Mouse (Mus musculus): ENCODE measurements around the gene Ovca2.
"Not testable (repeated sequence)": the region's sequence is repeated elsewhere in the genome, so short reads cannot be mapped to it uniquely, and the experiment has no call there.

The Ovca2 gene

DNA sequence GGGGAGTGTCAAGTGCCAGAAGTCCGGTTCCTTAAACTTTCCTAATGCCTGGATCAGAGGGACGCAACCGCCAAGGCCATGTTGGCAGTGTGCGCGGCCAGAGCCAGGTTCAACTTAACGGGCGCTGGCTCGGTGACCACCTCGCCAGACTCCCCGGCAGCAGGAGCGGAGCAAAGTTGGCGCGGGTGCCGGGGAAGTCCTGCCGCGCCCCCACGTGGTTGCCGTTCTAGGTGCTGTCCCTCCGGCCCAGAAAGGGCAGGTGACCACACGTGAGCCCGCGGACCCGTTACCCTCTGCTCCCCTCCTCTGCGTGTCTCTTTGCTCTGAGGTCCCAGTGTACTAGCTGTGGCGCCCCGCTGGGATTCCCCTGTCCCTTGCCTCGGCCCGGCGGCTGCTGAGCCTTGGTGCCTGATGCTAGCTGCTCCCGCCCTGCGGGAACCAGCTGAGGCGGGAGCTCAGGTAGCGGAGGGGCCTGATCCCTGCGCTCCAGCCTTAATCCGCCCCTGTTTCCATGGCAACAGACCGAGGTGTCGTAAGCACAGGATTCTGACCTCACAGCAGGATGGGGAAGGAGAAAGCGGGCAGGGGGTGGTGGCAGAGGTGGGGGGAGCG is 16.3 kb upstream of the Ovca2 start:
- peak; percentile 82 for DNase-seq (ENCODE audit: low read depth, low spot score)

DNA sequence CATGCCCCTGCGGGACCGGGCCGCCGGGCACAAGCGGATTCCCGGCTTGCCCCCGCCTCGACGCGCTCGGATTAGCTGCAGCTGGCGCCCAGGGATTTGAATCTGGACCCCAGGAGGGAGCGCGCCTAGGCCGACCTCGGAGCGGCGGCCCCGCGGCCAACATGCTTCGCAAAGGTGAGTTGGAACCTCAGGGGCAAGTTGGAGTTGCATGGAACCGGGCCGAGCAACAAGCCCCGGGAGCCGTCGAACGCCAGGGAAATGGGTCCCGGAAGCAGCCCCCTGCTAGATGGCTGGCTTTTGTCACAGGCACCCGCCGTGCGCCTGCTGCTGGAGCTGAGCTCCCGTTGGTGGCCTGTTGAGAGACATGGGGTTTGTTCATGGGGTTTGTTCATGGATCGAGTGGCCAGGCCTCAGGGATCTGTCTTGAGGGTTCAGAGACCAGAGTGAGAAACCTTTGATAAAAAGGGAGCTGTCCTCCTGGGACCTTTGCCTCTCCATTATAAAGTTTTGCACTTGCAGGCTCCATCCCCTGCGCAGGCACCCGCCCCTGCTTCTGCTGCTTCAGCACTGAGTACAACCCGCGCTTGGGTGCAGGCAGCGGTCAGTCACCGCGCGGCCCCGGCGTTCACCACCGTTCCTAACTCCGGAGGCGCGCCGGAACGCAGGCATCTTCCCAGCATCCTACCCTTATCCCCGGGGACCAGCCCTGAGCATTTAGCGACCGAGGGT is 15.7 kb upstream of the Ovca2 start:
- DNase-seq (ENCODE audit: low read depth, low spot score), result peak; percentile 43

DNA sequence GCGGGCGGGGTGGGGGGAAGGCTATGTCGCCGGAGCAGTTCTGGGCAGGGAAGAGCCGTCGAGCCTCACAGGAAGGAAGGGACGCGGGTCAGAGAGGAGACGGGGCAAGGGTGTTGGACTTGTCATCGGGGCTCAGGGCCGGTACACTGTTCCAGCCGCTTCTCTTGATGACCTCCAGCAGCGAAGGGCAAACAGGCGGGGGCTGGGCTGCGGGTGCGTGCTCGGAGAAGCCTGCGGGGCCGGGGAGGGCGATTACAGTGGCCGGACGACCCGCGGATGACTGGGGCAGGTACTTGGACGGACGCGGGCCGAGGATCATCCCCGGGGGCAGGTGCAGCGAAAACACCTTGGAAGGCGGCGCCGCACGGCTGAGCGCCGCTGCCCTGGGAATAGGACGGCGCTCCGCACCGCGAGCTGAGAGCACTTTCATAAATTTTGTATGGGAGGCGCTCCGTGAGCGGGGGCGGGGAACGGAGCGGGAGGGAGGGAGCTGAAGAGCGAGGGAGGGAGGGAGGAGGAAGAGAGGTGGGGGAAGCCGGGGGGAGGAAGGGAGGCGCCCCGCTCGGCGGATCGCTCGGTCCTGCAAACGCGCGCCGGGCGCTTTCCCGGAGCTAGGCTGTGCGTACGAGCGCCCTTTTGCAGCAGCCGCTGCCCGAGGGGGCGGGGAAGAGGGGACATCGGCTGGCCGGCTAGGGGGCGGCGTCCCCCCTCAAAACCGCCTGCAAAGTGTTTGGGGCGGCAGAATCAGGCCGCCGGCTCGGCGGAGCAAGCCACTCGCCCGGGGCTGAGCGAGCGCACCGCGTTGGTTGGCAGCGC is 14.8 kb upstream of the Ovca2 start, which contains the start of gene Rtn4rl1:
TSS of gene Rtn4rl1 (plus strand) at position 528 of the 816 bp plus-strand sequence.
- peak; percentile 91 for DNase-seq (ENCODE audit: low read depth, low spot score)

DNA sequence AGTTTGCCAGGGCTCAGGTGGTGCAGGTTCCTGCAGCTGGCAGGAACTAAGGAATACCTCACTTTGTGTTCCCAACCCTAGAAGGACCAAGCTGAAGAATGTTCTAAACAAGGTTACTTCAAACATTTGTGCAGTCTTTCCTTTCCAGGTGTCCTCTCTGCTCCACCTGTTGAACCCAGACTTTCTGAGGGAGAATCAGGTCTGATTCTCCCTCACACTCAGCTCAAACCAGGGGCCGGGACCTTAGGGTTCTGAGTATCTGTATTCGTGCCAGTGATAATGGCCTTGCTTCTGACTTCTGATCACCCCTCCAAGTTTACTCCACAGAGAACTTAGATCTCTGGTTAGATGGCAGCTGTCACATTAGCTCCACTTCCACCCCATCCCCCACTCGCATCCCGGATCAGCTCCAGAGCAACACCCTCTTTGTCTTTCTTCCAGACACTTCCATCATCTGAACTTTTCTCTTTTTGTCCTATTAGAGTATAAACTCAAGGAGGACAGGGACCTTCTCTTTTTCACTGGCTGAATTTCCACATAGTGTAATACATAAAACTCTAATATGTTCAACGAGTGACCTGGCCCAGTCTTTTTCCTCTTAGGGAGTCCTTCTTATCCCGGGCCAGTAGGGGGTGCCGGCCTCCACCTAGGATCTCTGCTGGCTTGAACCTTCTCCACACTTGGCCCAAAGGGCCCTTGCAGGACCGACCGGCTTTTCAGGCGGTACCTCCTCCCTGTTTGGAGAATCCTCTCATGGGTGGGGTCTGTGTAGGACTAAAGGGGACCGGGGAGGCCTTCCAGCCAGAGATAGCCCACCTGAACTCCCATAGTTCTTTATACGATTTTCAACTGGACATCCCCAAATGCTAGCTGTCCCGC is 13.9 kb upstream of the Ovca2 start:
- DNase-seq (ENCODE audit: low read depth, low spot score), result peak; percentile 81

DNA sequence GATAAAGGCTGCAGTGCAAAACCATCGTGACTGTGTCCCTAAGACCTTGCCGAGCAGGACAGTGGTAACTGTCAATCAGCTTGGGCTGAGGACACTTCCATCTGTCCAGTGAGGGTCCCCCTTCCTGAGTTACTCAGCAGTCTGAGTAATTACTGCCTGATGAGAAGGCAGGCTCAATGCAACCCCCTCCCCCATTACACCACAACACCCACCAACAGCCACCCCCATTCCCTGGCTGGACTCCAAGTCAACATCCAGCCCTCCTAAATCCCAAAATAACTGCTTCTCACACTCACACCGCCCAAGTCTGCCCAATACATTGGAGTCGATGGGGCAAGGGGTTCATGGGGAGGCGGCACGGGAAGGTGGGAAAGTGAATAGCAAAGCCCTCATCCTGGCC is 13.2 kb upstream of the Ovca2 start:
- DNase-seq (ENCODE audit: low read depth, low spot score), result no peak

DNA sequence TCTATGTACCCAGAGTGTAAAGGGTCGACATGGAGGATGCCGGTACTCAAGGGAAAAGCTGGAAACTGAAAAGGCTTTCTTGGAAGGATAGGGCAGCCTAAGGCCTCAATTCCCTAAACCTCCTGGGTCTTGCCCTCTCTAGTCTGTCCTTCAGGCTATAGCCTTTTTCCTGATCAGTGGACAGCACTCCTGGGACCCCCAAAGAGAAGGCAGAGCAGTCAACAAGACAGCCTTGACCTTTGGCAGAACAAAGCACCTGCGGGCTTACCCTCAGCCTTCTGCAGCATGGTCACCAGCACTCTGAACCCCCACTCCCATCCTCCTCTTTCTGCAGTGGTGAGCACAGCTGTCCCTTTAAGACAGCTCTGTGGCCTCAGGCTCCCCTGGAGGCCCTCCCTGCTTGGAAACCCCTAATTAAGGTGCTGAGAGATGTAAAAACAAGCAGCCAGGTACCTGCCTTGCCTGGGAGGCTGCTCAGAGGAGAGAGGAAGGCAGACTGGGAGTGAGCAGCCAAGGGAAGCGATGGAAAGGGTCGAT is 12.3 kb upstream of the Ovca2 start, which contains the start of gene Dph1:
TSS of gene Dph1 (minus strand) at position 337 of the 537 bp plus-strand sequence.
- no peak for DNase-seq (ENCODE audit: low read depth, low spot score)

DNA sequence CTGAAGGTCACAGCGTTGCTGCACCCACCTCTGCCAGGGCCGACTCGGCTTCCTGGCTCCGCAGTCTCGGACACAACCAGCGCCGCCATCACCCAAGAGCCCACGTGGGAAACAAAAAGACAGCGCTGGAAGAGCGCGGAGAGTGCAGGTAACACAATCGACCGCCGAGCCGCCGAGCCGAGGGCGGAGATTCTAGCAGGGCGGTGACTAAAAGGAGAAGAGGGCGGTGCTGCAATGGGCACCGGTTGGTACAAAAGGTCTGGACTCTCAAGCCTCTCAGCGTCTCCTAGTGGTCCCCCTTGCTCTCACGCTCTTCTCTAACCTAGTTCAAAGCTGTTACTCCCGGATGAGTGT is 11.7 kb upstream of the Ovca2 start:
- DNase-seq (ENCODE audit: low read depth, low spot score), result peak; percentile 89

DNA sequence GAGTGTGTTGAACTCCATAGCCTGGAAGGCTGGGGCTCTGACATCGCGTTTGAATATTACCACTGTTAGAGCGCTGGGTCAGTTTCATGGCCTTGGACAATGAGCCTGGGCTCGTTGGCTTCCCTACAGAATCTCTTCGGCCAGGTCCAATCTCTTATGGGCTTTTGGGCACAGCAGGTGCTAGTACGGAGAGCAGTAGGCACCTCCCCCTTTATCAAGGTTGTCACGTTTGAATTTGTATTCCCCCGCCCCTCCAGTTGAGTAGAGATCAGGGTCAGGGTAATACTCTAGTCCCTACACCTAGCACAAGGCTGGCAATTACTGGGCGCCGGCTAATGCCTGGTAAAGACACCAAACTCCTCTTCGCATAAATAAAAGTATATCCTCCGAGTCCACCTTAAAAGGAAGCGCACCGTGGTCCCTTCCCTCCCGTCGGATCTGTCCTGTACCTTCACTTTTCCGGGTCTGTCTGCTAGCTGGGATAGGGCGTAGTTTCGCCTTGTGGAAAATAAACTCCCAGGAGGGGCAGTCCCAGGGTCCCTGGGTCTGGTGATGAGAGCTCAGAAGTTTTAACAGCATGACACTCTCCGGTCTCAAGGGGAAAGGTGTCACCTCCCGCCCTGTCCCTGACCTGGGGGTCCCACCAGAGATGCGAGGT is 11.2 kb upstream of the Ovca2 start:
- DNase-seq (ENCODE audit: low read depth, low spot score), result no peak

DNA sequence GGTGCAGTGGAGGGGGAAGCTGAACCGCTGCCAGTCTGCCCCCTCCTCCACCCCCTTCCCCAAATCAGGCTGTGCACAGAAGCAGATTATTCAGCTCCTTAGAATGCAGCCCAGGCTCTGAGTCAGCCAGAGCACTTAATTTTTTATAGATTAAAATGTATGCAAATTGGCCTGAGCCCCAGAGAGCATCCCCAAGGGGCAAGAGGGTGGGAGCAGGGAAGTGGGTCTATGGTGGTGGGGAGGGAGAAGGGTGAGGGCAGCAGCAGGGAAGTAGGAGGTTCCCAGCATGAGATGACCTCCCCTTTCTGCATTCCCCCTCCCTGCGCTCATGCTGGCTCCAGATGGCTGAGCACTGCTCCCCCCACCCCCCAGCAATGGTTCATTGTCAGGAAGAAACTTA is 6.4 kb upstream of the Ovca2 start:
- no peak for DNase-seq (ENCODE audit: low read depth, low spot score)

DNA sequence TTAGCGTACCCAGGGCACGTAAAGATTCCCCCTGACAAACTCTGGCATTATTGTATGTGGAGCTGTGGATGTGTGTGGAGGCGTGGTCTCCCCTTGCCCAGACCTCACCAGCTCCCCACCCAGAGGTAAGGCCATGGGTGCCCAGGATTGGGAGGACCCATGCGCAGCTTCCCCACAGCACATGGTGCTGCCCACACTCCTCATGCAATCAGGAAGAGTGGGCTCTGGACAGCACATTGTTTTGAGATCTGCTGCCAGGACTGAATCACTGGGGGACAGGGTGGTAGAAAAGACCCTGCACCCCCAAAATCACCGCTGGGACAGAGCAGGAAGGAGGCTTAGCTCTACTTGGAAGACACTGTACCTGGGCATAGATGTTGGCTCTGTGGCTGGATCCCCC is 5.9 kb upstream of the Ovca2 start:
- no peak for DNase-seq (ENCODE audit: low read depth, low spot score)

DNA sequence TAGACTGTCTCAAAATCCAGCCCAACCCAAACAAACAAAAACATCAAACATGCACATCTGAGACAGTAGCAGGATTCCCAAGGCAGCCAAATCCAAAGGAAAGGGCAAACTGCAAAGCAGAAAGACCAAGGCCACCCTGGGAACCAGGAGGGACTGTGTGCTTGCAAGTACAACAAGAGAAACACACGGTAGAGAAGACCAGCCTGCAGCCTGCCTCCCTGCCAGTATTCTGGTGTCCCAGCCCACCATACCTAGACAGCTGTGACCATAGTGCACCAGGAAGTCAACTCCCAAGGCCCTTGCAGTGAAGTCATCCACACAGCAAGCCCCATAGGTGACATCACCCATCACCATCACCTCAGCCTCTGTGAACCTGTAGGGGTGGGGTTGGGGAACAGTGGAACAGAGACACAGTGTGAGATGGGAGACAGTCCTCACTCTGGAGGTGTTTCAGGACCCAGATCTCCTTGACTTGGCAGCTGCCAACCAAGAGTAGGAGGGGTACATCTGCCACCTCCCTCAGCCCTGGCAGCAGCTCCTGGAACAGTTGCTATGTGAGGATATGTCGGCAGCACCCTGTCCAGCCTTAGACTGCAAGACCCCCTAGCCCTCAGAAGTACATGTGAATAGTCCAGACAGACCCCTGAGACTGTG is 5.4 kb upstream of the Ovca2 start:
- no peak for DNase-seq (ENCODE audit: low read depth, low spot score)

DNA sequence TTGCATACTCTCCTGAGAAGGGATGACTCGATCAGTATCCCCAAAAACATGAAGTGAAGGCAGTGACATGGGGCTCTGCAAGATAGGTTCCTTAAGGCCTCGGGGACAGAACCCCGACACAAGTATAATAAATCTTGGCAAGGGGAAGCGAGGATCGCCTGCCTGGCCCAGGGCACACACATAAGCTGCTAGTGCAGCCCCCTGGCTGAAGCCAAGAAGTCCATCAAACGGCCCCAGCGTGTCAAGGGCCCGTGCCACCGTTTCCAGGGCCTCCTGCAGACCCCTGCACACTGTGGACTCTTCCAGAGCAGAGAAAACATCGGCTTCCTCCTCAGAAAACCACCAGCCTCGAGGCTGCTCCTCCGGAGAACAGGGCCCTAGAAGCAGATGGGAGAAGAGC is 624 bp downstream of the Ovca2 start:
- DNase-seq (ENCODE audit: low read depth, low spot score), result no peak

DNA sequence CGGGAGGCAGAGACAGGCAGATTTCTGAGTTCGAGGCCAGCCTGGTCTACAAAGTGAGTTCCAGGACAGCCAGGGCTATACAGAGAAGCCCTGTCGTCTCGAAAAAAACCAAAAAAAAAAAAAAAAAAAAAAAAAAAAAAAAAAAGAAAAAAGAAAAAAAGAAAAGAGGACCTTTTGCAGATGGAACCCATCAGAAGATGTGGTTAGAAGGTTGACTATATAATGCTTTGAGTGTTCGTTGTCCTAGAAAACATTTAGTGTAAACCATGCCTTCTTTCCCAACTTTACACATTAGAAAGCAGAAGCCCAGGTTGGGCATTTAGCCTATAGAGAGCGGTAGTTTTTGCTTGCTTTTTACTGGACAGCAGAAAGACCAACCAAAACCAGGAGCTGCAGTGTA is 4.1 kb downstream of the Ovca2 start:
- not testable (repeated sequence) for DNase-seq (ENCODE audit: low read depth, low spot score)

DNA sequence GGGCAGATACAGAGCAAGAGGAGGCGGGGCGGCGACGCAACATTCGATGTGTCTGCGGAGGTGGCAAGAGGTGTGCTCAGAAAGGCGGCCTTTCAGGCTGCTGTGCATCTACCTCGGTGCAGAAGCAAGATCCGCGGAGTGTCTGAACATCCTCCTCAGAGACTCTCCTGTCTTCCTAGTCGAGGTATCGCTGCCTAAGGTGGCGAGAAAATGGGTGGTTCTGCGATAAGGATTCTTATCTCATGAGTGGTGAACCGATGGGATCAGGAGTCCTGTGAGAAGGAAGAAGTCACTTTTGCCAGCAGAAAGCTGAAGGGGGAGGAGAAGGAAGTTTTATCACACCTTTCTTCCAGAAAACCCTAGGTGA is 4.9 kb downstream of the Ovca2 start:
- no peak for DNase-seq (ENCODE audit: low read depth, low spot score)

DNA sequence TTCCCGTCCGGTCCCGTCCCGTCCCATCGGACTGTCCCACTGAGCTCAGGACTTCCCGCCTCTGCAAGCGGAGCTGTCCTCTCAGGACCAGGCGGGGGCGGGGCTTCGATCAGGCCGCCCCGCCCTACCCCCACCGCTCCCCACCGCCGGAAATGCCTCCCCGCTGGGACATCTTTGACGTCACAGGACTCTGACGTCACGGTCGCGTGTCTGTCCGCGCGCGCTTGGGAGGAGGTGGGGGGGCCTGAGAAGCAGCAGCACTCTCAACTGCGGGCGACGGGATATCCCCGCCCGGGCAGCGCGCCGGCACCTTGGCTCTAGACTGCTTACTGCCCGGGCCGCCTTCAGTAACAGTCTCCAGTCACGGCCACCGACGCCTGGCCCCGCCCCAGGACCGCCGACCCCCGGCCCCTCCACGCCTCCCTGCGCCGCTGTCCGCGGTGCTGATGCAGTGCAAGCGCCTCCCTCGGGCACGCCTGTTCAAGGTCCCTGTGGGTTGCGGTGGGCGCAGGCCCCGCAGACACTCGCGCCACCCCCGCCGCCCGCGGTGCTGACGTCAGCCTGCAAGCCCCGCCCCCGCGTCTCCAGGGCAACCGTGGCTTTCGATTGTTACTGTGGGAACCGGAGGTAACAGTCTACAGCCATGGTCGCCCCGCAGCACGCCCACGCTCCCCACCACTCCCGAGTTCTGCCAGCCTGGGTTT is 5.4 kb downstream of the Ovca2 start:
- DNase-seq (ENCODE audit: low read depth, low spot score), result peak; percentile 96

DNA sequence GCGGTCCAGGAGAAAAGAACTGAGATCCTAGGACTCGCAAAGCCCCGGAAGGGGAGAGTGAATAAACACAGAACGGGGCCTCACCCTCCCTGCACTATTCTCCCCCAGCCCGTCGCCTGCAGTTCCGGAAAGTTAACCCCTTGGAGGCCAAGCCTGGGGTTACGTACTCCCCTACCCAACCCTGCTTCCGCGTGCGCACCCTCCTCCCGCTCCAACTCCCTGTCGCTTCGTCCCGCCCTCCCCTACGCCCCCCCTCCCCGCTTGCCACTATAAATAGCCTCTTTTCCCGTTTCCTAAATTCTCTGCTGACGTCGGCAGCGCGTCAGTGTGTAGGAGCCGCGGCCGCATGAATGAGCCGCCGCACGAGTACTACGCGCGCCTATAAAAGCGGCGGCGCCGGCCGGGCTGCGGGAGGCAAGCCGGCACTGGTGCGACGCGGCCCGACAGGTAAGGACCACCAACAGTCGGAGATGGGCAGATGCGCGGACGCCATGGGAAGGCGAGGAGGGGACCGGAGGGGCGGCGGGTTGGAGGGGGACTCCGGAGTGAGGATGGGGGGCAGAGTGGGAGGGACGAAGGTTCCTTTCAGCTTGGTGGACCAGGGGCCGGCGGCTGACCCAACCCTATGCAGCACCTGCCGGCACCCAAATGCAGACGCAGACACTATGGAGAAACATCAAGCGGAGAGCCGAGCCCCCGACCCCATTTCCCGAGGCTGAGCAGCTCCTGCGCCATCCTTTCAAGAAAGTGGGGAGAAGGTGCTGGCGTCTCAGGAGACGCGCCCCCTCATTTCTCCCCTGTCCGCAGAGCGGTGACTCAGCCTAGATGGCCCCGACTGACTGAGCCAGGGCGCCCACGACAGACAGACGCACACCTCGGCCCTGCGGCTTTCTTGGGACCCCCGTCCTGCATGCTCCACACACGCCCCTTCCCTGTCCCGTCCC is 6.2 kb downstream of the Ovca2 start:
- peak; percentile 75 for DNase-seq (ENCODE audit: low read depth, low spot score)

DNA sequence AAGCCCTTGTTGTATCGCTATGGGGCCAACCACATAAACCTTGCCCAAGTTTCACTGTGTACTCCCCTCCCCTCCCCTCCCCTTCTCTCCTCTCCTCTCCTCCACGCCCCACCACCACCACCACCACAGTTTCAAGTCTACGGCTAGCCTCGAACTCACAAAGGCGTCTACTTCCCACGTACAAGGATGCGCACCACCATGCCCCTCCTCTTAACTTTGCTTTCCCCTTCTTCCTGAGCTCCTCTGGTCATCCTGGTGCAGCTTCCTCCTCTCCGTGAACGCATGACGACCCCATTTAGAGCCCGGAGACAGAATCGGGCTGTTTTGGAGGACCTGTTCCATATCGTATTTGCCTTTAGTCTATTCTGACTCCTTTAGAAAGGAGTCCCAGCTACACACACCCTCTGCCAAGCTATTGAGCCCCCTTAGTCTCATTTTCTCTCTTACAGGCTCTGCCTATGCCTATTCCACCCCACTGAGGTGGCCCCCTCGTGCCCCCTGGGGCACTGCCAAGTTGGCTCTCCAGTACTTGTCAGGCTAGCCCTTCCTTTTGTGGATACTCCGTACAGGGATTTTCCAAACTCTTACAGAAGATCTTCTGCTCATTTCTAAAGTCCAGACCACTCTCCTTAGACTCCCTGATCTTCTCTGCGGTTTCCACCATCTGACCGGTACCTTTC is 7.3 kb downstream of the Ovca2 start:
- DNase-seq (ENCODE audit: low read depth, low spot score), result peak; percentile 51
